23 mouse cellular contexts compared by ENCODE assay signal in the genomic region with DNA sequence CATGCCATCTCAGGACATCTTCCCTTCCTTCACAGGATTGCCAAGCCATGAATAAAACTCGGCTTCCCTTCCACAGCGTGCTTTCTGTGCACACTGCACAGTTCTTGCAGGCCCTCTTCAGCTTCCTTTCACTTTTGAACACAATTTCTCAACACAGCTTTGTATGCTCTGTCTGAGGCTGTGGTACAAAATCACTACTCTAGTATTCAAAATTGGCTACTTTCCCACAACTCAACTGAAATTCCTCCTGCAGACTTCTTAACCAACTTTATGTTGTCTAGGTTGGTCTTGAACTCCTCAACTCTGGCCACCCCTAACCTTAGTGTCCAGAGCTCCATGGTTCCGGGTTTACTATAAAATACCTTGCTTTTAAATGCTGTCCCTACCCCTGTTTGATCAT.
"Had no signal": no experiment of that assay in that cellular context is flagged by ENCODE, and none has a peak within 500 bp of the region (broad histone marks: within the 10 kb centered on the region; RNA-seq: fewer than 3 reads in every experiment).

No protein-coding gene starts in this region.

- H3K36me3 ChIP-seq: kidney, embryonic 15.5 days; limb, embryonic 10.5 days; limb, embryonic 13.5 days; liver, embryonic 12.5 days; liver, embryonic 15.5 days; midbrain, embryonic 13.5 days; neural tube, embryonic 13.5 days; stomach, embryonic 15.5 days had no signal

- H3K4me3 ChIP-seq: kidney, embryonic 15.5 days; limb, embryonic 10.5 days; limb, embryonic 13.5 days; liver, embryonic 12.5 days; liver, embryonic 15.5 days; midbrain, embryonic 13.5 days; myocyte; neural tube, embryonic 13.5 days; stomach, embryonic 15.5 days had no signal

- DNase-seq: kidney, adult 2 months; kidney, postnatal 10 days; kidney, postnatal 36 days; layer of hippocampus, adult 9-11 months; liver; lung, adult 18-20 months; lung, postnatal 10 days; lung, postnatal 36 days; retina, postnatal 1 day; right cerebral cortex, postnatal 25 days; spleen, adult 18-20 months; thymus, postnatal 25 days had no signal

- H3K4me2 ChIP-seq: kidney, embryonic 15.5 days; limb, embryonic 13.5 days; liver, embryonic 12.5 days; liver, embryonic 15.5 days; midbrain, embryonic 13.5 days; neural tube, embryonic 13.5 days; stomach, embryonic 15.5 days had no signal

- H3K27me3 ChIP-seq: kidney, embryonic 15.5 days; limb, embryonic 13.5 days; liver, embryonic 15.5 days; midbrain, embryonic 13.5 days; neural tube, embryonic 13.5 days; stomach, embryonic 15.5 days had no signal

- H3K9ac ChIP-seq: kidney, embryonic 15.5 days; limb, embryonic 13.5 days; liver, embryonic 12.5 days; liver, embryonic 15.5 days; midbrain, embryonic 13.5 days; neural tube, embryonic 13.5 days; stomach, embryonic 15.5 days had no signal

- H3K9me3 ChIP-seq: kidney, embryonic 15.5 days; limb, embryonic 10.5 days; limb, embryonic 13.5 days; liver, embryonic 12.5 days; liver, embryonic 15.5 days; midbrain, embryonic 13.5 days; neural tube, embryonic 13.5 days; stomach, embryonic 15.5 days had no signal

- H3K27ac ChIP-seq: kidney, embryonic 15.5 days; limb, embryonic 10.5 days; limb, embryonic 13.5 days; liver, embryonic 12.5 days; liver, embryonic 15.5 days; midbrain, embryonic 13.5 days; neural tube, embryonic 13.5 days; stomach, embryonic 15.5 days had no signal

- H3K4me1 ChIP-seq: limb, embryonic 10.5 days; liver, embryonic 12.5 days; liver, embryonic 15.5 days had no signal

- ATAC-seq: intestine, postnatal 0 days; liver, embryonic 12.5 days; midbrain, embryonic 13.5 days; midbrain, embryonic 16.5 days had no signal
